Mouse (Mus musculus) liver, postnatal 0 days (tissue): ENCODE measurements around the gene Prop1.

Experiments
- CTCF ChIP-seq: sonication (generic); IDR thresholded peaks from 2 replicates; pipeline ENCODE4 v1.5.1; 2016; ENCODE audit warnings: antibody characterized with exemption, low read depth
- EP300 ChIP-seq: IDR thresholded peaks from 2 replicates; pipeline ENCODE4 v1.6.1; 2016; ENCODE audit warnings: antibody characterized with exemption, low read depth, mild to moderate bottlenecking

DNA sequence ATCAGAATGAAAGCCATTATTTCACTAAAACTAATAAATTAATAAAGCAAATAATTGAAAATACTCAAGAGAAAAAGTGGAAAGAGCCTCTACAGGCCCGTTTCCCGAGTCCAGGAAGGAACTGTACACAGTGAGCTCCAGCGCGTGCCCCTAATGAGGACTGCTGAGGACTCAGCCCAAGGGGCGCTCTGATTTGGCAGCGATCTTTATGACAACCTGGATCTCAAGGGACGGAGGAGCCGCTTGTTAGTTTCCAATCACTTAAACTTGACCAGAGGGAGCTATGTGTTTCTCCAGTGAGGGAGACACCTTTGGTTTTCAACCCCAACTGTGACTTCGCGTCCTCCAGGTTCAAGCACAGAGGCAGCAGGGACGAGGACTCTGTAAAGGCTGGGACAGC is 12.7 kb upstream of the Prop1 start, which contains the start of gene Olfr1378:
- TF ChIP-seq CTCF (no peak), EP300 (no peak)
